Mouse (Mus musculus): ENCODE measurements around the gene Spaca3. TPM values are rescaled to one million over a fixed set of nuclear protein-coding genes. Genes with fewer than 3 reads are reported as not detected.

The Spaca3 gene
- polyA plus RNA-seq, 1 experiment = not detected

- Histone ChIP-seq H3K36me3 (ENCODE audit: control insufficient read depth, insufficient read depth, low read length, poor library complexity, severe bottlenecking) (no peaks in the 10 kb centered on the region; the same call in 1 of the 2 replicates), H3K4me3 (ENCODE audit: low read depth, low read length) (peak overlapping the region; percentile 43), H3K27ac (ENCODE audit: insufficient read depth, low read length) (peak overlapping the region; percentile 79), H3K4me1 (ENCODE audit: control insufficient read depth, insufficient read depth, low read length) (peaks cover 5% of the 10 kb centered on the region), H3K9ac (ENCODE audit: low read depth, poor library complexity, severe bottlenecking) (peak overlapping the region; percentile 46; the same call in 1 of the 2 replicates), H3K27me3 (ENCODE audit: control insufficient read depth, insufficient read depth, low read length, poor library complexity, severe bottlenecking) (no peaks in the 10 kb centered on the region), H3K9me3 (replicated peaks; ENCODE audit: control insufficient read depth, insufficient read depth, low read length, poor library complexity, severe bottlenecking) (no peaks in the 10 kb centered on the region)
- TF ChIP-seq CTCF (IDR thresholded peaks at IDR 0.05; ENCODE audit: low read depth, low read length) (peak; percentile 26), POLR2A (IDR thresholded peaks at IDR 0.05; ENCODE audit: insufficient read depth, low read length) (no peak), EP300 (IDR thresholded peaks at IDR 0.05; ENCODE audit: insufficient read depth, low read depth, low read length) (peak; percentile 74)
Measured at GRCm38 (mm10) chr11:80818060-80818697, 40.0 kb upstream of the Spaca3 start.

GRCm38 (mm10) chr11:80820085-80820484 lies 38.1 kb upstream of the Spaca3 start:
- TF ChIP-seq EP300 (IDR thresholded peaks at IDR 0.05; ENCODE audit: insufficient read depth, low read depth, low read length) = no peak
- no peak for TF ChIP-seq CTCF (IDR thresholded peaks at IDR 0.05; ENCODE audit: low read depth, low read length)
- no peak for TF ChIP-seq POLR2A (IDR thresholded peaks at IDR 0.05; ENCODE audit: insufficient read depth, low read length)
- Histone ChIP-seq H3K27me3 (ENCODE audit: control insufficient read depth, insufficient read depth, low read length, poor library complexity, severe bottlenecking) (no peaks in the 10 kb centered on the region), H3K4me3 (ENCODE audit: low read depth, low read length) (no peak overlapping the region), H3K27ac (ENCODE audit: insufficient read depth, low read length) (no peak overlapping the region), H3K9ac (ENCODE audit: low read depth, poor library complexity, severe bottlenecking) (no peak overlapping the region), H3K4me1 (ENCODE audit: control insufficient read depth, insufficient read depth, low read length) (peaks cover 5% of the 10 kb centered on the region), H3K36me3 (ENCODE audit: control insufficient read depth, insufficient read depth, low read length, poor library complexity, severe bottlenecking) (no peaks in the 10 kb centered on the region), H3K9me3 (replicated peaks; ENCODE audit: control insufficient read depth, insufficient read depth, low read length, poor library complexity, severe bottlenecking) (no peaks in the 10 kb centered on the region)

GRCm38 (mm10) chr11:80821296-80821695 lies 36.9 kb upstream of the Spaca3 start:
- no peak overlapping the region for H3K27ac ChIP-seq (ENCODE audit: insufficient read depth, low read length)
- H3K4me1 ChIP-seq (ENCODE audit: control insufficient read depth, insufficient read depth, low read length) = peaks cover 5% of the 10 kb centered on the region
- no peaks in the 10 kb centered on the region for H3K9me3 ChIP-seq (replicated peaks; ENCODE audit: control insufficient read depth, insufficient read depth, low read length, poor library complexity, severe bottlenecking)
- H3K36me3 ChIP-seq (ENCODE audit: control insufficient read depth, insufficient read depth, low read length, poor library complexity, severe bottlenecking) = no peaks in the 10 kb centered on the region
- no peaks in the 10 kb centered on the region for H3K27me3 ChIP-seq (ENCODE audit: control insufficient read depth, insufficient read depth, low read length, poor library complexity, severe bottlenecking)
- no peak overlapping the region for H3K9ac ChIP-seq (ENCODE audit: low read depth, poor library complexity, severe bottlenecking)
- H3K4me3 ChIP-seq (ENCODE audit: low read depth, low read length) = no peak overlapping the region
- peak; percentile 29 for TF ChIP-seq CTCF (IDR thresholded peaks at IDR 0.05; ENCODE audit: low read depth, low read length)
- TF ChIP-seq EP300 (IDR thresholded peaks at IDR 0.05; ENCODE audit: insufficient read depth, low read depth, low read length) = no peak

- TF ChIP-seq CTCF (IDR thresholded peaks at IDR 0.05; ENCODE audit: low read depth, low read length) (no peak), POLR2A (IDR thresholded peaks at IDR 0.05; ENCODE audit: insufficient read depth, low read length) (no peak), EP300 (IDR thresholded peaks at IDR 0.05; ENCODE audit: insufficient read depth, low read depth, low read length) (no peak)
- H3K4me1 ChIP-seq (ENCODE audit: control insufficient read depth, insufficient read depth, low read length) = peaks cover 5% of the 10 kb centered on the region
- no peak overlapping the region for H3K27ac ChIP-seq (ENCODE audit: insufficient read depth, low read length)
- H3K27me3 ChIP-seq (ENCODE audit: control insufficient read depth, insufficient read depth, low read length, poor library complexity, severe bottlenecking) = no peaks in the 10 kb centered on the region
- no peak overlapping the region for H3K4me3 ChIP-seq (ENCODE audit: low read depth, low read length)
- H3K36me3 ChIP-seq (ENCODE audit: control insufficient read depth, insufficient read depth, low read length, poor library complexity, severe bottlenecking) = no peaks in the 10 kb centered on the region
- no peak overlapping the region for H3K9ac ChIP-seq (ENCODE audit: low read depth, poor library complexity, severe bottlenecking)
- no peaks in the 10 kb centered on the region for H3K9me3 ChIP-seq (replicated peaks; ENCODE audit: control insufficient read depth, insufficient read depth, low read length, poor library complexity, severe bottlenecking)
Measured at GRCm38 (mm10) chr11:80821794-80822193, 36.4 kb upstream of the Spaca3 start.

- no peak overlapping the region for H3K4me3 ChIP-seq (ENCODE audit: low read depth, low read length)
- H3K9ac ChIP-seq (ENCODE audit: low read depth, poor library complexity, severe bottlenecking) = no peak overlapping the region
- peaks cover 2% of the 10 kb centered on the region for H3K4me1 ChIP-seq (ENCODE audit: control insufficient read depth, insufficient read depth, low read length)
- no peaks in the 10 kb centered on the region for H3K36me3 ChIP-seq (ENCODE audit: control insufficient read depth, insufficient read depth, low read length, poor library complexity, severe bottlenecking)
- H3K9me3 ChIP-seq (replicated peaks; ENCODE audit: control insufficient read depth, insufficient read depth, low read length, poor library complexity, severe bottlenecking) = no peaks in the 10 kb centered on the region
- no peak overlapping the region for H3K27ac ChIP-seq (ENCODE audit: insufficient read depth, low read length)
- TF ChIP-seq EP300 (IDR thresholded peaks at IDR 0.05; ENCODE audit: insufficient read depth, low read depth, low read length) = no peak
- TF ChIP-seq CTCF (IDR thresholded peaks at IDR 0.05; ENCODE audit: low read depth, low read length) = no peak
- no peaks in the 10 kb centered on the region for H3K27me3 ChIP-seq (ENCODE audit: control insufficient read depth, insufficient read depth, low read length, poor library complexity, severe bottlenecking)
Measured at GRCm38 (mm10) chr11:80835395-80835794, 22.8 kb upstream of the Spaca3 start.

GRCm38 (mm10) chr11:80835841-80836240 lies 22.3 kb upstream of the Spaca3 start:
- TF ChIP-seq POLR2A (IDR thresholded peaks at IDR 0.05; ENCODE audit: insufficient read depth, low read length) (no peak), EP300 (IDR thresholded peaks at IDR 0.05; ENCODE audit: insufficient read depth, low read depth, low read length) (no peak), CTCF (IDR thresholded peaks at IDR 0.05; ENCODE audit: low read depth, low read length) (no peak)

More at GRCm38 (mm10) chr11:80835841-80836240, 22.3 kb upstream of the Spaca3 start:
- Histone ChIP-seq H3K9ac (ENCODE audit: low read depth, poor library complexity, severe bottlenecking) (no peak overlapping the region), H3K4me3 (ENCODE audit: low read depth, low read length) (no peak overlapping the region), H3K27ac (ENCODE audit: insufficient read depth, low read length) (no peak overlapping the region), H3K4me1 (ENCODE audit: control insufficient read depth, insufficient read depth, low read length) (peaks cover 2% of the 10 kb centered on the region), H3K9me3 (replicated peaks; ENCODE audit: control insufficient read depth, insufficient read depth, low read length, poor library complexity, severe bottlenecking) (no peaks in the 10 kb centered on the region), H3K36me3 (ENCODE audit: control insufficient read depth, insufficient read depth, low read length, poor library complexity, severe bottlenecking) (no peaks in the 10 kb centered on the region), H3K27me3 (ENCODE audit: control insufficient read depth, insufficient read depth, low read length, poor library complexity, severe bottlenecking) (no peaks in the 10 kb centered on the region)
